Mouse (Mus musculus) kidney, adult 2 months (tissue): Measurements from ENCODE around the gene Adcy4.

Experiments used
- CTCF ChIP-seq: fragments of 200-500 bp; conservative IDR thresholded peaks from 2 replicates; pipeline ENCODE4 v1.5.1; 2011; ENCODE audit warnings: low read depth, mild to moderate bottlenecking, control low read depth, low read length, moderate library complexity, mixed read lengths; ENCODE audit not compliant: insufficient read depth, insufficient read length
- POLR2A ChIP-seq: fragments of 200-500 bp; IDR thresholded peaks from one replicate; pipeline ENCODE4 v1.6.1; 2011; ENCODE audit warnings: low read depth, low read length, control low read depth

DNA sequence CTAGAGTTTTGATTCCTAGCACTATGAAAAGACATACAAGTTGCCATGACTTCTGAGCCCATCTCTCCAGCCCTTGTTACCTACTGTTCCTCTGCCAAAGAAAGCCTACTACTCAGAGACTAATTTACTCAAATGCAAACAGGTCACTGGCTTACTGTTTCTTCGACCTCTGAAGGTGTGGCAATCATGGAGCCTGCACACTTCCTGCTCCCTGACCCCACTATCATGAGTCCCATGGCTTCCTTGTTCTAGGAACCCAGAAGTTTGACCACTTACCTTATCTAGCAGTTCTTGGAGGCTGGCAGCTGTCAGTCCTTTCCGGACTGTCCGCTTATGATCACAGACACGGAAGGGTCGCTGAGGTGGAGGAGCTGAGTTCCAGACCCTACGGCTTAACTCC, 26.3 kb downstream of the Adcy4 start:
- no peak for TF ChIP-seq CTCF
- no peak for TF ChIP-seq POLR2A
